Mouse (Mus musculus): ENCODE data around the gene Nme4. TPM values are rescaled to one million over a fixed set of nuclear protein-coding genes. Genes with fewer than 3 reads are reported as not detected.
A peak's percentile ranks its signal among the peaks of the same experiment; 100 is the strongest.

Nme4 gene
- 86.2 and 88.8 TPM in 2 replicates for polyA plus RNA-seq (2015; fragmentation: Nextera tagmentation; extraction: Ambion mirVana)

DNA sequence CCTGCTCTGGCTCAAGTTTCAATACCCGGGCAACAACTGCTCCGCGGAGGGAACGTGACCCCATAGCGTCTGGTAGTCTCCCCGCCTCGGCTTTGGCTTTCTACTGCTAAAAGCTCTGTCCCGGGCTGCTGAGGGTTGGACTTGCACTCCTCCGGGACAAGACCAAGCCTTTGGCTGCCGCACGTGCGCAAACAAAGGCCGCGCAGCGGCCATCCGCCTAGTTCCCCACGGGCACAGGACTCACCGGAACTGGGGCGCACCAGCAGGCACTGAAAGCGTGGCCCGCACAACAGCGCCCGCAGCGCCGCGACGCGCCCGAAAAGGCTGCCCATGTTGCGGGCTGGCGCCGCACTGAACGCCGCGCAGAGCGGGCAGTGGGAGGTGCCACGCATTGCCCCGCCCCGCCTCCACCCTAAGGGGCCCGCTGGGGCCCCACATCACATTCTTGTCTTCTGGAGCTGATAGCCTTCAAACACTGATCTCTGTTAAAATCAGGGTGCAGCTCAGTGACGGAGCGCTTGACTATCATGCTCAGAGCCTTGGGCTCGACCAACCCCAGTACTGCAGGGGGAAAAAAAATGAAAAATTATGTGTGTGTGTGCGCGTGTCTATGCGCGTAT is at the start of gene Nme4:
Gene Nme4, minus strand, starts transcription at position 482 of the 620 bp plus-strand sequence.
- Histone ChIP-seq H3K9ac (peak within 1 kb of the TSS; percentile 73), H3K9me3 (no peaks in the 10 kb centered on the region), H3K4me3 (replicated peaks) (peak within 1 kb of the TSS; percentile 67), H3K4me2 (peak within 1 kb of the TSS; percentile 76), H3K36me3 (no peaks in the 10 kb centered on the region), H3K27me3 (replicated peaks) (no peaks in the 10 kb centered on the region), H3K27ac (peak within 1 kb of the TSS; percentile 77), H3K4me1 (no peaks in the 10 kb centered on the region)
- peak; percentile 73 for ATAC-seq (ENCODE audit: insufficient read depth, low FRiP score, low read depth)
- WGBS, result 1% methylated on average over 47 of the region's 47 CpGs

DNA sequence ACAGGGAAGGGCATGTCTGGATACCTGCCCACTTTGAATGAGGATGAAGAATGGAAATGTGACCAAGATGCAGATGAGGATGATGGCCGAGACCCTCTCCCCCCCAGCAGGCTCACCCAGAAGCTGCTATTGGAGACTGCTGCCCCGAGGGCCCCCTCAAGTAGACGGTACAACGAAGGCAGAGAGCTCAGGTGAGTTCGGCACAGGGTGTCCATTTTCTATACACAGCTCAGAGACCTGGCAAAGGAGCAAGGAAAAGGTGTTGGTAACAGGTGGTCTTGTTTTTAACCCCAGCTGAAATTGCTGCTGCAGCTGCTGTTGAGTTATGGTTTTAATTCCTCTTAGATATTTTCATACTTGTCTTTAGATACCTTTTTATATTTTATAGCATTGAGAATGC is 48.0 kb upstream of the Nme4 start:
- no peak for ATAC-seq (ENCODE audit: insufficient read depth, low FRiP score, low read depth)
- no peaks in the 10 kb centered on the region for H3K27me3 ChIP-seq (replicated peaks)
- peaks cover 6% of the 10 kb centered on the region for H3K4me1 ChIP-seq
- no peak overlapping the region for H3K4me3 ChIP-seq (replicated peaks)
- H3K36me3 ChIP-seq, result peaks cover 21% of the 10 kb centered on the region
- 93% methylated on average over 5 of the region's 5 CpGs for WGBS
- no peaks in the 10 kb centered on the region for H3K9me3 ChIP-seq
- H3K9ac ChIP-seq, result no peak overlapping the region
- H3K4me2 ChIP-seq, result no peak overlapping the region
- no peak overlapping the region for H3K27ac ChIP-seq

DNA sequence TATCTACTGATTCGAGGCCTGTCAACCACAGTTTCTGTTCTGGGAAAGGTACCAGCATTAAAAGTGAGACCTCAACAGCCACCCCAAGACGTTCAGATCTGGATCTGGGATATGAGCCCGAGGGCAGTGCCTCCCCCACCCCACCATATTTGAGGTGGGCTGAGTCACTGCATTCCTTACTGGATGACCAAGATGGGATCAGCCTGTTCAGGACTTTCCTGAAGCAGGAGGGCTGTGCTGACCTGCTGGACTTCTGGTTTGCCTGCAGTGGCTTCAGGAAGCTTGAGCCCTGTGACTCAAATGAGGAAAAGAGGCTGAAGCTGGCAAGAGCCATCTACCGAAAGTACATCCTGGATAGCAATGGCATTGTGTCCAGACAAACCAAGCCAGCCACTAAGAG is 47.4 kb upstream of the Nme4 start:
- Histone ChIP-seq H3K4me3 (replicated peaks) (no peak overlapping the region), H3K4me2 (no peak overlapping the region), H3K36me3 (peaks cover 15% of the 10 kb centered on the region), H3K27ac (no peak overlapping the region), H3K9me3 (no peaks in the 10 kb centered on the region), H3K9ac (no peak overlapping the region), H3K27me3 (replicated peaks) (no peaks in the 10 kb centered on the region), H3K4me1 (peaks cover 10% of the 10 kb centered on the region)
- ATAC-seq (ENCODE audit: insufficient read depth, low FRiP score, low read depth), result no peak
- WGBS, result 79% methylated on average over 4 of the region's 4 CpGs

GRCm38 (mm10) chr17:26138901-26139381 is 43.5 kb upstream of the Nme4 start:
- Histone ChIP-seq H3K4me1 (peaks cover 13% of the 10 kb centered on the region), H3K4me3 (replicated peaks) (peak overlapping the region; percentile 83), H3K9me3 (no peaks in the 10 kb centered on the region), H3K27ac (peak overlapping the region; percentile 96), H3K36me3 (peaks cover 10% of the 10 kb centered on the region; the same call in 1 of the 2 replicates), H3K27me3 (replicated peaks) (no peaks in the 10 kb centered on the region), H3K4me2 (peak overlapping the region; percentile 62), H3K9ac (peak overlapping the region; percentile 89)
- ATAC-seq (ENCODE audit: insufficient read depth, low FRiP score, low read depth), result peak; percentile 70
- under 1% methylated on average over 53 of the region's 58 CpGs for WGBS

GRCm38 (mm10) chr17:26138239-26138836 is 42.9 kb upstream of the Nme4 start, which contains the start of gene Axin1:
Gene Axin1 (plus strand): TSS chr17:26138688.
- peak within 1 kb of the TSS; percentile 83 for H3K4me3 ChIP-seq (replicated peaks)
- peaks cover 13% of the 10 kb centered on the region for H3K4me1 ChIP-seq
- 1% methylated on average over 42 of the region's 42 CpGs for WGBS
- no peaks in the 10 kb centered on the region for H3K9me3 ChIP-seq
- peak within 1 kb of the TSS; percentile 89 for H3K9ac ChIP-seq
- H3K4me2 ChIP-seq, result peak within 1 kb of the TSS; percentile 75
- peak; percentile 98 for ATAC-seq (ENCODE audit: insufficient read depth, low FRiP score, low read depth)
- peaks cover 5% of the 10 kb centered on the region; the same call in 1 of the 2 replicates for H3K36me3 ChIP-seq
- peak within 1 kb of the TSS; percentile 96 for H3K27ac ChIP-seq
- no peaks in the 10 kb centered on the region for H3K27me3 ChIP-seq (replicated peaks)

- Histone ChIP-seq H3K9ac (no peak overlapping the region; the same call in 1 of the 2 replicates), H3K4me1 (peaks cover 13% of the 10 kb centered on the region)
Measured at GRCm38 (mm10) chr17:26137751-26138130, 42.3 kb upstream of the Nme4 start.

DNA sequence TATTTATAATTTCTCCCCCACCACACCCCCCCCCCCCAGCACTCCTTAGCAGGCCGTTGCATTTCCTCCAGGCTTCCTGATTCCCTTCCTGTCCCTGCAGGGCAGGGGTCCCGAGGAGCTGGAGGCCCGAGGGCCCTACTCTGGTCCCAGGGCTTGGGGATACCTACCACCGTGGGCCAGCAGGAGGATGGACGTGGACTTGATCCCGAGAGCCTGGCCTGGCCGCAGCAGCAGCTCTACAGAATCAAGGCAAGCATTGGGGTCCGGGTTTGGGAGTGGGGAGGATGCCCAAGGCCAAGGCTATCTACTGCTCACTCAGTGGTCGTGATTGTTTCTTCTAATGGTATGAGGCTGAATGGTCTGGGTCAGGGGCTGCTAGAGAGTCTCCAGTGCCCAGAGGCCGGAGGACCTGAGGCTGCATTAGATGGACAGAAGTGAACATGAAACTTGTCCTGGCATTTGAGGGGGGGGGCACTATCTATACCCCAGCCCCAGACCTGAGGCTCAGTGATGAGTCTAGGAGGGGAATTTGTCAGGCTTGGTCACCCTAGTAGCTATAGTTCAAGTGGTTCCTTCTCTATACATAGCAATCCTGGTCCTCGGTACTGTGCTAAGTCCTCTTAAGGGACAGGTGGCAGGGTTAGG is 41.8 kb upstream of the Nme4 start:
- Histone ChIP-seq H3K36me3 (no peaks in the 10 kb centered on the region), H3K4me2 (no peak overlapping the region; the same call in 1 of the 2 replicates), H3K4me3 (replicated peaks) (no peak overlapping the region), H3K27ac (0 out of 2 replicates have a peak overlapping the region, but pooled peaks have one; percentile 96), H3K4me1 (peaks cover 13% of the 10 kb centered on the region), H3K9me3 (no peaks in the 10 kb centered on the region), H3K27me3 (replicated peaks) (no peaks in the 10 kb centered on the region), H3K9ac (no peak overlapping the region)
- ATAC-seq (ENCODE audit: insufficient read depth, low FRiP score, low read depth), result no peak
- WGBS, result 88% methylated on average over 11 of the region's 11 CpGs

More at GRCm38 (mm10) chr17:26137751-26138130, 42.3 kb upstream of the Nme4 start:
- no peaks in the 10 kb centered on the region for H3K27me3 ChIP-seq (replicated peaks)
- no peaks in the 10 kb centered on the region for H3K9me3 ChIP-seq
- no peak for ATAC-seq (ENCODE audit: insufficient read depth, low FRiP score, low read depth)
- no peaks in the 10 kb centered on the region for H3K36me3 ChIP-seq
- H3K27ac ChIP-seq, result peak overlapping the region; percentile 96
- H3K4me3 ChIP-seq (replicated peaks), result peak overlapping the region; percentile 83
- WGBS, result 74% methylated on average over 2 of the region's 2 CpGs
- H3K4me2 ChIP-seq, result peak overlapping the region; percentile 75

GRCm38 (mm10) chr17:26131856-26132853 is 36.8 kb upstream of the Nme4 start:
- Histone ChIP-seq H3K9ac (no peak overlapping the region), H3K4me2 (no peak overlapping the region), H3K4me3 (replicated peaks) (no peak overlapping the region), H3K4me1 (no peaks in the 10 kb centered on the region), H3K9me3 (no peaks in the 10 kb centered on the region), H3K36me3 (peaks cover 22% of the 10 kb centered on the region), H3K27me3 (replicated peaks) (no peaks in the 10 kb centered on the region), H3K27ac (no peak overlapping the region)
- 89% methylated on average over 18 of the region's 18 CpGs for WGBS
- no peak for ATAC-seq (ENCODE audit: insufficient read depth, low FRiP score, low read depth)

- H3K9ac ChIP-seq, result no peak overlapping the region
- H3K27me3 ChIP-seq (replicated peaks), result no peaks in the 10 kb centered on the region
- peaks cover 32% of the 10 kb centered on the region for H3K36me3 ChIP-seq
- H3K4me3 ChIP-seq (replicated peaks), result no peak overlapping the region
- ATAC-seq (ENCODE audit: insufficient read depth, low FRiP score, low read depth), result no peak
- 81% methylated on average over 18 of the region's 18 CpGs for WGBS
- no peak overlapping the region for H3K27ac ChIP-seq
- H3K4me1 ChIP-seq, result no peaks in the 10 kb centered on the region
- H3K4me2 ChIP-seq, result no peak overlapping the region
- H3K9me3 ChIP-seq, result no peaks in the 10 kb centered on the region
Measured at GRCm38 (mm10) chr17:26131062-26131732, 35.8 kb upstream of the Nme4 start.

- ATAC-seq (ENCODE audit: insufficient read depth, low FRiP score, low read depth), result no peak
- Histone ChIP-seq H3K9ac (no peak overlapping the region), H3K27me3 (replicated peaks) (no peaks in the 10 kb centered on the region), H3K4me3 (replicated peaks) (no peak overlapping the region), H3K27ac (no peak overlapping the region), H3K4me2 (no peak overlapping the region), H3K9me3 (no peaks in the 10 kb centered on the region), H3K36me3 (peaks cover 34% of the 10 kb centered on the region), H3K4me1 (peaks cover 15% of the 10 kb centered on the region)
- WGBS, result 90% methylated on average over 10 of the region's 10 CpGs
Measured at GRCm38 (mm10) chr17:26125226-26125625, 29.8 kb upstream of the Nme4 start.

DNA sequence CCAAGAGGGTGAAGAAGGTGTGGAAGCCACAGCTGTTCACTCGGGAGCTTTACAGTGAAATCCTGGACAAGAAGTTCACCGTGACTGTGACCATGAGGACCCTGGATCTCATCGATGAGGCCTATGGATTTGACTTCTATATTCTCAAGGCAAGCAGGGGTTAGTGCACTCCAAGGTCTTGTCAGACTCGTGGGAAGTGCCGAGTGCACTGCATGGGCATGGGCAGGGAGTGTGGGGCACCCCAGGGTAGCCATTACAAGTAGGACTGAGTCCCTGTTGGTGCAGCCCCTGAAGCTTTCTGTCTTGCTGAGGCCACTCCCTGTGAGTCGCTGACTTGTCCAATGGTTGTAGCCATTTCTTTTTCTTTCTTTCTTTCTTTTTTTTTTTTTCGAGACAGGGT is 29.2 kb upstream of the Nme4 start:
- no peaks in the 10 kb centered on the region for H3K9me3 ChIP-seq
- peaks cover 21% of the 10 kb centered on the region for H3K4me1 ChIP-seq
- no peak overlapping the region for H3K27ac ChIP-seq
- peak overlapping the region; percentile 86 for H3K4me3 ChIP-seq (replicated peaks)
- H3K9ac ChIP-seq, result peak overlapping the region; percentile 70; the same call in 1 of the 2 replicates
- peaks cover 34% of the 10 kb centered on the region for H3K36me3 ChIP-seq
- no peaks in the 10 kb centered on the region for H3K27me3 ChIP-seq (replicated peaks)
- WGBS, result 79% methylated on average over 7 of the region's 7 CpGs
- ATAC-seq (ENCODE audit: insufficient read depth, low FRiP score, low read depth), result no peak
- peak overlapping the region; percentile 70 for H3K4me2 ChIP-seq
